Mouse (Mus musculus) erythroblast, embryonic 14.5 days (primary cell): Measurements from ENCODE around the gene Sgip1. TPM values are rescaled to one million over a fixed set of nuclear protein-coding genes. Genes with fewer than 3 reads are reported as not detected.

Experiments used
- H3K27me3 ChIP-seq: 2 replicates; pipeline ENCODE4 v1.6.1; 2012; ENCODE audit warnings: inconsistent platforms; ENCODE audit not compliant: control insufficient read depth
- H3K36me3 ChIP-seq: 2 replicates; pipeline ENCODE4 v1.6.1; 2012; ENCODE audit warnings: mild to moderate bottlenecking, inconsistent platforms; ENCODE audit not compliant: control insufficient read depth
- H3K4me1 ChIP-seq: 2 replicates; pipeline ENCODE4 v1.6.1; 2012; ENCODE audit warnings: inconsistent platforms; ENCODE audit not compliant: control insufficient read depth
- H3K4me3 ChIP-seq: replicated peaks from 2 replicates; pipeline ENCODE3; 2012; ENCODE audit warnings: moderate library complexity, mild to moderate bottlenecking, inconsistent platforms
- H3K9me3 ChIP-seq: 2 replicates; pipeline ENCODE4 v1.6.1; 2012; ENCODE audit warnings: low read length, inconsistent platforms, mixed read lengths; ENCODE audit not compliant: control insufficient read depth
- GATA1 ChIP-seq: IDR thresholded peaks from 2 replicates; pipeline ENCODE4 v1.6.1; 2012; ENCODE audit warnings: low read length, inconsistent platforms, mixed read lengths
- TAL1 ChIP-seq: IDR thresholded peaks from 3 replicates; pipeline ENCODE4 v1.6.1; 2012; ENCODE audit warnings: low read length, inconsistent platforms, mixed read lengths
- polyA plus RNA-seq: library from polyadenylated mRNA; stranded (reverse); fragments of >175 nt; gene quantifications from 2 replicates; pipeline ENCODE4 v1.2.3, GENCODE M21; 2012

Sgip1 gene
- polyA plus RNA-seq, 1 experiment = not detected

GRCm38 (mm10) chr4:102899683-102900082, 158.6 kb downstream of the Sgip1 start:
- Histone ChIP-seq H3K4me1 (no peaks in the 10 kb centered on the region), H3K36me3 (no peaks in the 10 kb centered on the region), H3K9me3 (0 out of 2 replicates have a peak, but pooled peaks cover 3% of the 10 kb centered on the region), H3K27me3 (no peaks in the 10 kb centered on the region), H3K4me3 (no peak overlapping the region)
- TF ChIP-seq TAL1 (no peak), GATA1 (no peak)

GRCm38 (mm10) chr4:102900166-102900565, 159.1 kb downstream of the Sgip1 start:
- TF ChIP-seq GATA1 (no peak), TAL1 (no peak)
- Histone ChIP-seq H3K4me1 (no peaks in the 10 kb centered on the region), H3K36me3 (no peaks in the 10 kb centered on the region)

GRCm38 (mm10) chr4:102907843-102908427, 166.8 kb downstream of the Sgip1 start:
- no peaks in the 10 kb centered on the region for H3K27me3 ChIP-seq
- no peaks in the 10 kb centered on the region for H3K9me3 ChIP-seq
- no peaks in the 10 kb centered on the region for H3K36me3 ChIP-seq
- H3K4me1 ChIP-seq = no peaks in the 10 kb centered on the region
- no peak overlapping the region for H3K4me3 ChIP-seq
- TF ChIP-seq GATA1 = no peak
- no peak for TF ChIP-seq TAL1

More at GRCm38 (mm10) chr4:102900166-102900565, 159.1 kb downstream of the Sgip1 start:
- H3K9me3 ChIP-seq = 0 out of 2 replicates have a peak, but pooled peaks cover 3% of the 10 kb centered on the region
- no peak overlapping the region for H3K4me3 ChIP-seq
- no peaks in the 10 kb centered on the region for H3K27me3 ChIP-seq

- Histone ChIP-seq H3K27me3 (no peaks in the 10 kb centered on the region), H3K36me3 (no peaks in the 10 kb centered on the region), H3K9me3 (no peaks in the 10 kb centered on the region), H3K4me1 (no peaks in the 10 kb centered on the region), H3K4me3 (no peak overlapping the region)
- TF ChIP-seq GATA1 (no peak), TAL1 (no peak)
These were observed 169.1 kb downstream of the Sgip1 start for GRCm38 (mm10) chr4:102910191-102910590.

GRCm38 (mm10) chr4:102913176-102913575, 172.1 kb downstream of the Sgip1 start:
- Histone ChIP-seq H3K27me3 (no peaks in the 10 kb centered on the region), H3K4me3 (no peak overlapping the region), H3K4me1 (no peaks in the 10 kb centered on the region), H3K9me3 (no peaks in the 10 kb centered on the region), H3K36me3 (no peaks in the 10 kb centered on the region)
- TF ChIP-seq GATA1 (no peak), TAL1 (no peak)

- H3K4me3 ChIP-seq = no peak overlapping the region
- H3K27me3 ChIP-seq = no peaks in the 10 kb centered on the region
- no peaks in the 10 kb centered on the region for H3K9me3 ChIP-seq
- no peaks in the 10 kb centered on the region for H3K4me1 ChIP-seq
- no peaks in the 10 kb centered on the region for H3K36me3 ChIP-seq
- TF ChIP-seq TAL1 = no peak
- TF ChIP-seq GATA1 = no peak
These were observed 172.7 kb downstream of the Sgip1 start for GRCm38 (mm10) chr4:102913700-102914327.

- Histone ChIP-seq H3K9me3 (no peaks in the 10 kb centered on the region), H3K27me3 (no peaks in the 10 kb centered on the region), H3K4me3 (no peak overlapping the region), H3K4me1 (no peaks in the 10 kb centered on the region), H3K36me3 (no peaks in the 10 kb centered on the region)
- TF ChIP-seq TAL1 (no peak), GATA1 (no peak)
These were observed 177.1 kb downstream of the Sgip1 start for GRCm38 (mm10) chr4:102918191-102918590.

- Histone ChIP-seq H3K36me3 (no peaks in the 10 kb centered on the region), H3K4me3 (no peak overlapping the region), H3K4me1 (no peaks in the 10 kb centered on the region), H3K27me3 (no peaks in the 10 kb centered on the region), H3K9me3 (no peaks in the 10 kb centered on the region)
- TF ChIP-seq GATA1 (no peak), TAL1 (no peak)
These were observed 188.4 kb downstream of the Sgip1 start for GRCm38 (mm10) chr4:102929491-102929890.

GRCm38 (mm10) chr4:102930679-102931078, 189.6 kb downstream of the Sgip1 start:
- Histone ChIP-seq H3K9me3 (no peaks in the 10 kb centered on the region), H3K27me3 (no peaks in the 10 kb centered on the region), H3K4me3 (no peak overlapping the region), H3K4me1 (no peaks in the 10 kb centered on the region), H3K36me3 (no peaks in the 10 kb centered on the region)
- TF ChIP-seq TAL1 (no peak), GATA1 (no peak)

- Histone ChIP-seq H3K27me3 (no peaks in the 10 kb centered on the region), H3K36me3 (no peaks in the 10 kb centered on the region), H3K4me3 (no peak overlapping the region), H3K4me1 (no peaks in the 10 kb centered on the region), H3K9me3 (no peaks in the 10 kb centered on the region)
- no peak for TF ChIP-seq GATA1
- no peak for TF ChIP-seq TAL1
These were observed 199.2 kb downstream of the Sgip1 start for GRCm38 (mm10) chr4:102940266-102940665.
